Mouse (Mus musculus): ENCODE results near the gene Epgn. TPM values are rescaled to one million over a fixed set of nuclear protein-coding genes. Genes with fewer than 3 reads are reported as not detected.

The Epgn gene
- polyA plus RNA-seq, 1 experiment from 2014 or later: 0.11 TPM

GRCm38 (mm10) chr5:91036628-91037027 lies 9.4 kb downstream of the Epgn start:
- no peaks in the 10 kb centered on the region for H3K9me3 ChIP-seq (ENCODE audit: low read length)
- H3K36me3 ChIP-seq (ENCODE audit: insufficient read depth, low read length): no peaks in the 10 kb centered on the region
- no peaks in the 10 kb centered on the region for H3K27me3 ChIP-seq (ENCODE audit: insufficient read depth, low read length)
- no peak overlapping the region for H3K4me3 ChIP-seq (ENCODE audit: low read length)
- no peak overlapping the region for H3K9ac ChIP-seq (replicated peaks; ENCODE audit: low read length)
- H3K4me2 ChIP-seq (replicated peaks; ENCODE audit: low read depth, low read length): no peak overlapping the region
- ATAC-seq (ENCODE audit: low FRiP score, low TSS enrichment): no peak
- whole genome bisulfite sequencing: 87% methylated on average over 4 of the region's 4 CpGs
- peaks cover 5% of the 10 kb centered on the region; the same call in 1 of the 2 replicates for H3K4me1 ChIP-seq (ENCODE audit: insufficient read depth, low read length)
- no peak overlapping the region for H3K27ac ChIP-seq (ENCODE audit: low read length)

DNA sequence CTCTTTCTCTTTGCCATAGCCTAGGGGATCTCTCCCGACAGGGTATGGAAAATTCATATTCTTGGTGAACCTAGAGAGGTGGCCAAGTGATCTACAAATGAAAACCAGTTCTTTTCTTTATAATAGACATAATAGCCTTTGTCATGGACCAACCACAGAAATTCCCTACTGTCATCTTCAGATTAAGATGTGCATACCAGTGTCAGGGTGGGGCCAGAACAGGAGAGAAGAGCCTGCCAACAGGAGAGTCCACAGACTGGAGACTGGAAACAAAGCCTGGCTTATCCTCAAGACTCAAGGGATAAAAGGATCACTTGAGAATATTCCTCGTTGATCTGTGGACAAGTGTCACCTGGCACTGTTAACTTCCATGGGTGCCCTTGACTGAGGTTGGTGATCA lies 10.5 kb downstream of the Epgn start:
- Histone ChIP-seq H3K36me3 (ENCODE audit: insufficient read depth, low read length) (no peaks in the 10 kb centered on the region), H3K4me2 (replicated peaks; ENCODE audit: low read depth, low read length) (no peak overlapping the region), H3K27me3 (ENCODE audit: insufficient read depth, low read length) (no peaks in the 10 kb centered on the region), H3K4me3 (ENCODE audit: low read length) (no peak overlapping the region), H3K9ac (replicated peaks; ENCODE audit: low read length) (no peak overlapping the region), H3K27ac (ENCODE audit: low read length) (no peak overlapping the region), H3K9me3 (ENCODE audit: low read length) (no peaks in the 10 kb centered on the region), H3K4me1 (ENCODE audit: insufficient read depth, low read length) (peaks cover 5% of the 10 kb centered on the region; the same call in 1 of the 2 replicates)
- 88% methylated on average over 2 of the region's 2 CpGs for WGBS
- ATAC-seq (ENCODE audit: low FRiP score, low TSS enrichment): no peak

GRCm38 (mm10) chr5:91038547-91038946 lies 11.3 kb downstream of the Epgn start:
- 5% methylated on average over 2 of the region's 2 CpGs for WGBS
- H3K27me3 ChIP-seq (ENCODE audit: insufficient read depth, low read length): no peaks in the 10 kb centered on the region
- H3K36me3 ChIP-seq (ENCODE audit: insufficient read depth, low read length): no peaks in the 10 kb centered on the region
- no peak overlapping the region for H3K27ac ChIP-seq (ENCODE audit: low read length)
- no peak overlapping the region for H3K4me3 ChIP-seq (ENCODE audit: low read length)
- H3K4me1 ChIP-seq (ENCODE audit: insufficient read depth, low read length): peaks cover 5% of the 10 kb centered on the region; the same call in 1 of the 2 replicates
- H3K4me2 ChIP-seq (replicated peaks; ENCODE audit: low read depth, low read length): no peak overlapping the region
- no peak overlapping the region for H3K9ac ChIP-seq (replicated peaks; ENCODE audit: low read length)
- peak; percentile 71 for ATAC-seq (ENCODE audit: low FRiP score, low TSS enrichment)
- H3K9me3 ChIP-seq (ENCODE audit: low read length): no peaks in the 10 kb centered on the region

- Histone ChIP-seq H3K27ac (ENCODE audit: low read length) (no peak overlapping the region), H3K36me3 (ENCODE audit: insufficient read depth, low read length) (no peaks in the 10 kb centered on the region), H3K9me3 (ENCODE audit: low read length) (no peaks in the 10 kb centered on the region), H3K9ac (replicated peaks; ENCODE audit: low read length) (no peak overlapping the region), H3K4me3 (ENCODE audit: low read length) (no peak overlapping the region), H3K4me1 (ENCODE audit: insufficient read depth, low read length) (peaks cover 5% of the 10 kb centered on the region; the same call in 1 of the 2 replicates), H3K27me3 (ENCODE audit: insufficient read depth, low read length) (no peaks in the 10 kb centered on the region), H3K4me2 (replicated peaks; ENCODE audit: low read depth, low read length) (no peak overlapping the region)
- no peak for ATAC-seq (ENCODE audit: low FRiP score, low TSS enrichment)
- WGBS: 63% methylated on average over 2 of the region's 2 CpGs
Observed at GRCm38 (mm10) chr5:91038963-91039362, 11.7 kb downstream of the Epgn start.

- H3K9ac ChIP-seq (replicated peaks; ENCODE audit: low read length): no peak overlapping the region
- ATAC-seq (ENCODE audit: low FRiP score, low TSS enrichment): no peak
Observed at GRCm38 (mm10) chr5:91047987-91048386, 20.7 kb downstream of the Epgn start.

GRCm38 (mm10) chr5:91048397-91048796 lies 21.1 kb downstream of the Epgn start:
- no peaks in the 10 kb centered on the region for H3K27me3 ChIP-seq (ENCODE audit: insufficient read depth, low read length)
- H3K4me2 ChIP-seq (replicated peaks; ENCODE audit: low read depth, low read length): no peak overlapping the region
- H3K9ac ChIP-seq (replicated peaks; ENCODE audit: low read length): no peak overlapping the region
- no peaks in the 10 kb centered on the region for H3K4me1 ChIP-seq (ENCODE audit: insufficient read depth, low read length)
- no peak overlapping the region for H3K27ac ChIP-seq (ENCODE audit: low read length)
- 86% methylated on average over 8 of the region's 8 CpGs for WGBS
- H3K9me3 ChIP-seq (ENCODE audit: low read length): no peaks in the 10 kb centered on the region
- no peak overlapping the region for H3K4me3 ChIP-seq (ENCODE audit: low read length)
- no peak for ATAC-seq (ENCODE audit: low FRiP score, low TSS enrichment)
- H3K36me3 ChIP-seq (ENCODE audit: insufficient read depth, low read length): no peaks in the 10 kb centered on the region

More at GRCm38 (mm10) chr5:91047987-91048386, 20.7 kb downstream of the Epgn start:
- Histone ChIP-seq H3K27me3 (ENCODE audit: insufficient read depth, low read length) (no peaks in the 10 kb centered on the region), H3K27ac (ENCODE audit: low read length) (no peak overlapping the region), H3K4me1 (ENCODE audit: insufficient read depth, low read length) (no peaks in the 10 kb centered on the region), H3K36me3 (ENCODE audit: insufficient read depth, low read length) (no peaks in the 10 kb centered on the region), H3K4me2 (replicated peaks; ENCODE audit: low read depth, low read length) (no peak overlapping the region), H3K4me3 (ENCODE audit: low read length) (no peak overlapping the region), H3K9me3 (ENCODE audit: low read length) (no peaks in the 10 kb centered on the region)
- WGBS: 67% methylated on average over 6 of the region's 6 CpGs

DNA sequence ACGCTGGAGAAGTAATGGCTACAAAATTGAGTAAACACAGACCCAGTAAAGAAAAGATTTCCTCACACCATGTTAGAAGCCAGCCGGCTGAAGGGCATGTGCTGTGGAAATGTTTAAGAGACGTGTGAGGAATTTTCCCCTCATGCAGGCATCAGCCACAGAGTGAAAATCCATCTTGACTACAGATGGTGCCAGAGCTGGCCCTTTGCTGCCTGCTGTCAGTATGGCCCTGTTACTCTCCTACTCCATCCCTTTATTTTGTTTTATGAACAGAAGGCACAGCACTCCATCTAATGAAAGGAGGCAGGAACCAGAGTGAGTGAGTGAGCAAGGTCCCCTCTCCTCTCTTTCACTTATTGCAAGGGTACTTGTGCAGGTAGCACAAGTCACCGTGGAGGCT lies 45.1 kb downstream of the Epgn start:
- Histone ChIP-seq H3K4me1 (ENCODE audit: insufficient read depth, low read length) (0 out of 2 replicates have a peak, but pooled peaks cover 6% of the 10 kb centered on the region), H3K9ac (replicated peaks; ENCODE audit: low read length) (no peak overlapping the region), H3K36me3 (ENCODE audit: insufficient read depth, low read length) (no peaks in the 10 kb centered on the region), H3K9me3 (ENCODE audit: low read length) (no peaks in the 10 kb centered on the region), H3K4me3 (ENCODE audit: low read length) (no peak overlapping the region), H3K27ac (ENCODE audit: low read length) (no peak overlapping the region), H3K27me3 (ENCODE audit: insufficient read depth, low read length) (peaks cover 26% of the 10 kb centered on the region), H3K4me2 (replicated peaks; ENCODE audit: low read depth, low read length) (no peak overlapping the region)
- WGBS: 78% methylated on average over 4 of the region's 4 CpGs
- ATAC-seq (ENCODE audit: low FRiP score, low TSS enrichment): no peak

- no peak overlapping the region for H3K4me3 ChIP-seq (ENCODE audit: low read length)
- H3K4me2 ChIP-seq (replicated peaks; ENCODE audit: low read depth, low read length): no peak overlapping the region
- 78% methylated on average over 8 of the region's 8 CpGs for WGBS
Observed at GRCm38 (mm10) chr5:91073626-91074025, 46.4 kb downstream of the Epgn start.

GRCm38 (mm10) chr5:91074026-91074425 lies 46.8 kb downstream of the Epgn start:
- peaks cover 26% of the 10 kb centered on the region for H3K27me3 ChIP-seq (ENCODE audit: insufficient read depth, low read length)
- 0 out of 2 replicates have a peak, but pooled peaks cover 6% of the 10 kb centered on the region for H3K4me1 ChIP-seq (ENCODE audit: insufficient read depth, low read length)
- H3K9me3 ChIP-seq (ENCODE audit: low read length): no peaks in the 10 kb centered on the region
- no peaks in the 10 kb centered on the region for H3K36me3 ChIP-seq (ENCODE audit: insufficient read depth, low read length)
- H3K27ac ChIP-seq (ENCODE audit: low read length): no peak overlapping the region
- peak overlapping the region; percentile 40 for H3K4me3 ChIP-seq (ENCODE audit: low read length)
- no peak overlapping the region for H3K9ac ChIP-seq (replicated peaks; ENCODE audit: low read length)
- no peak for ATAC-seq (ENCODE audit: low FRiP score, low TSS enrichment)
- H3K4me2 ChIP-seq (replicated peaks; ENCODE audit: low read depth, low read length): peak overlapping the region; percentile 61
- 42% methylated on average over 8 of the region's 8 CpGs for WGBS

More at GRCm38 (mm10) chr5:91073626-91074025, 46.4 kb downstream of the Epgn start:
- H3K36me3 ChIP-seq (ENCODE audit: insufficient read depth, low read length): no peaks in the 10 kb centered on the region
- H3K27ac ChIP-seq (ENCODE audit: low read length): no peak overlapping the region
- no peak for ATAC-seq (ENCODE audit: low FRiP score, low TSS enrichment)
- H3K27me3 ChIP-seq (ENCODE audit: insufficient read depth, low read length): peaks cover 26% of the 10 kb centered on the region
- 0 out of 2 replicates have a peak, but pooled peaks cover 6% of the 10 kb centered on the region for H3K4me1 ChIP-seq (ENCODE audit: insufficient read depth, low read length)
- no peaks in the 10 kb centered on the region for H3K9me3 ChIP-seq (ENCODE audit: low read length)
- no peak overlapping the region for H3K9ac ChIP-seq (replicated peaks; ENCODE audit: low read length)

DNA sequence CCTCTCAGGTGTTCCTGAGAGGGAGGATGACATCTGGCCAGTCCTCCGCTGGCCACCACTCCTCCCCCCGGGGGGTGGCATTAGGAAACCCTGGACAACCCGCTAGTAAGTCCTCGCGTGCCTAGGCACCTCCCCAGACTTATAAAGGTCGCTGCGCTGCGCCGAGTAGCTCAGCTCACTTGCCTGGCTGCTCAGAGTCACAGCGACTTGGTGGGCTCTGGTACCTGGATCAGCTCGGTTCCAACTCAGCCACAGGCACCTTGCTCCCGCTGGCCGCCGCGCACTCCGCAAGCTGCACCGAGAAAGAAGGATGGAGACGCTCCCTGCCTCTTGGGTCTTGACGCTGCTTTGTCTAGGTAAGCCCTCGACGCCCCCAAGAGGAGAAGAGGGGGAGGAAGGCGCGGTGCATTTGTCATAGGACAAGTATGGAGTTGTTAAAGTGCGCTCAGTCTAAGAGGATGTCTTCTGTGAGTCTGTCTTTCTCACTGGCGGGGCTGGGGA lies 47.2 kb downstream of the Epgn start, which contains the start of gene Ereg:
TSS of gene Ereg (plus strand) at position 173 of the 501 bp plus-strand sequence.
- Histone ChIP-seq H3K4me1 (ENCODE audit: insufficient read depth, low read length) (0 out of 2 replicates have a peak, but pooled peaks cover 6% of the 10 kb centered on the region), H3K36me3 (ENCODE audit: insufficient read depth, low read length) (no peaks in the 10 kb centered on the region), H3K27ac (ENCODE audit: low read length) (no peak within 1 kb of the TSS), H3K4me3 (ENCODE audit: low read length) (peak within 1 kb of the TSS; percentile 40), H3K9me3 (ENCODE audit: low read length) (no peaks in the 10 kb centered on the region), H3K27me3 (ENCODE audit: insufficient read depth, low read length) (peaks cover 26% of the 10 kb centered on the region), H3K9ac (replicated peaks; ENCODE audit: low read length) (0 out of 2 replicates have a peak within 1 kb of the TSS, but pooled peaks have one; percentile 16), H3K4me2 (replicated peaks; ENCODE audit: low read depth, low read length) (peak within 1 kb of the TSS; percentile 61)
- WGBS: under 1% methylated on average over 25 of the region's 25 CpGs
- ATAC-seq (ENCODE audit: low FRiP score, low TSS enrichment): peak; percentile 82
